Mouse (Mus musculus): ENCODE data around the gene Emsy. TPM values are rescaled to one million over a fixed set of nuclear protein-coding genes. Genes with fewer than 3 reads are reported as not detected.

The Emsy gene
- polyA plus RNA-seq, 1 experiment: 15.0 TPM

GRCm38 (mm10) chr7:98698041-98698440, 41.5 kb upstream of the Emsy start:
- no peaks in the 10 kb centered on the region for H3K36me3 ChIP-seq (ENCODE audit: control insufficient read depth, insufficient read depth, low read length)
- H3K27me3 ChIP-seq (ENCODE audit: control insufficient read depth, insufficient read depth, low read length): no peaks in the 10 kb centered on the region
- peaks cover 3% of the 10 kb centered on the region; the same call in 1 of the 2 replicates for H3K4me1 ChIP-seq (ENCODE audit: control insufficient read depth, insufficient read depth, insufficient read length, low read length)
- TF ChIP-seq CTCF (IDR thresholded peaks at IDR 0.05; ENCODE audit: extremely low read depth, insufficient read length, insufficient replicate concordance, low read depth, low read length): no peak
- no peak for TF ChIP-seq POLR2A (IDR thresholded peaks at IDR 0.05; ENCODE audit: low read depth, low read length)
- 72% methylated on average over 5 of the region's 5 CpGs for WGBS
- no peak overlapping the region for H3K4me3 ChIP-seq (ENCODE audit: low read depth, low read length)
- no peak overlapping the region for H3K27ac ChIP-seq (ENCODE audit: insufficient read depth, low read depth, low read length)

- H3K4me1 ChIP-seq (ENCODE audit: control insufficient read depth, insufficient read depth, insufficient read length, low read length): peaks cover 6% of the 10 kb centered on the region; the same call in 1 of the 2 replicates
- H3K27ac ChIP-seq (ENCODE audit: insufficient read depth, low read depth, low read length): no peak overlapping the region
- 22% methylated on average over 2 of the region's 2 CpGs for WGBS
- H3K27me3 ChIP-seq (ENCODE audit: control insufficient read depth, insufficient read depth, low read length): no peaks in the 10 kb centered on the region
- TF ChIP-seq CTCF (IDR thresholded peaks at IDR 0.05; ENCODE audit: extremely low read depth, insufficient read length, insufficient replicate concordance, low read depth, low read length): peak; percentile 56; the same call in 1 of the 2 replicates
- no peak for TF ChIP-seq POLR2A (IDR thresholded peaks at IDR 0.05; ENCODE audit: low read depth, low read length)
- no peak overlapping the region for H3K4me3 ChIP-seq (ENCODE audit: low read depth, low read length)
- H3K36me3 ChIP-seq (ENCODE audit: control insufficient read depth, insufficient read depth, low read length): no peaks in the 10 kb centered on the region
These were observed 40.9 kb upstream of the Emsy start for GRCm38 (mm10) chr7:98697496-98697895.

- Histone ChIP-seq H3K4me1 (ENCODE audit: control insufficient read depth, insufficient read depth, insufficient read length, low read length) (peaks cover 6% of the 10 kb centered on the region; the same call in 1 of the 2 replicates), H3K27ac (ENCODE audit: insufficient read depth, low read depth, low read length) (no peak overlapping the region), H3K27me3 (ENCODE audit: control insufficient read depth, insufficient read depth, low read length) (no peaks in the 10 kb centered on the region), H3K36me3 (ENCODE audit: control insufficient read depth, insufficient read depth, low read length) (no peaks in the 10 kb centered on the region), H3K4me3 (ENCODE audit: low read depth, low read length) (no peak overlapping the region)
- no peak for TF ChIP-seq POLR2A (IDR thresholded peaks at IDR 0.05; ENCODE audit: low read depth, low read length)
- TF ChIP-seq CTCF (IDR thresholded peaks at IDR 0.05; ENCODE audit: extremely low read depth, insufficient read length, insufficient replicate concordance, low read depth, low read length): no peak
- WGBS: 78% methylated on average over 5 of the region's 5 CpGs
These were observed 37.5 kb upstream of the Emsy start for GRCm38 (mm10) chr7:98694046-98694445.

GRCm38 (mm10) chr7:98692761-98693546, 36.4 kb upstream of the Emsy start:
- Histone ChIP-seq H3K27ac (ENCODE audit: insufficient read depth, low read depth, low read length) (peak overlapping the region; percentile 90), H3K4me3 (ENCODE audit: low read depth, low read length) (peak overlapping the region; percentile 50), H3K4me1 (ENCODE audit: control insufficient read depth, insufficient read depth, insufficient read length, low read length) (peaks cover 6% of the 10 kb centered on the region; the same call in 1 of the 2 replicates), H3K36me3 (ENCODE audit: control insufficient read depth, insufficient read depth, low read length) (no peaks in the 10 kb centered on the region), H3K27me3 (ENCODE audit: control insufficient read depth, insufficient read depth, low read length) (no peaks in the 10 kb centered on the region)
- WGBS: 20% methylated on average over 24 of the region's 24 CpGs
- TF ChIP-seq POLR2A (IDR thresholded peaks at IDR 0.05; ENCODE audit: low read depth, low read length) (no peak), CTCF (IDR thresholded peaks at IDR 0.05; ENCODE audit: extremely low read depth, insufficient read length, insufficient replicate concordance, low read depth, low read length) (no peak)

GRCm38 (mm10) chr7:98690831-98691230, 34.2 kb upstream of the Emsy start:
- no peaks in the 10 kb centered on the region for H3K27me3 ChIP-seq (ENCODE audit: control insufficient read depth, insufficient read depth, low read length)
- peaks cover 6% of the 10 kb centered on the region; the same call in 1 of the 2 replicates for H3K4me1 ChIP-seq (ENCODE audit: control insufficient read depth, insufficient read depth, insufficient read length, low read length)
- TF ChIP-seq POLR2A (IDR thresholded peaks at IDR 0.05; ENCODE audit: low read depth, low read length) (no peak), CTCF (IDR thresholded peaks at IDR 0.05; ENCODE audit: extremely low read depth, insufficient read length, insufficient replicate concordance, low read depth, low read length) (no peak)
- no peak overlapping the region for H3K4me3 ChIP-seq (ENCODE audit: low read depth, low read length)
- peak overlapping the region; percentile 59 for H3K27ac ChIP-seq (ENCODE audit: insufficient read depth, low read depth, low read length)
- 17% methylated on average over 3 of the region's 3 CpGs for WGBS
- H3K36me3 ChIP-seq (ENCODE audit: control insufficient read depth, insufficient read depth, low read length): no peaks in the 10 kb centered on the region

- 89% methylated on average over 1 of the region's 1 CpGs for WGBS
- Histone ChIP-seq H3K27me3 (ENCODE audit: control insufficient read depth, insufficient read depth, low read length) (no peaks in the 10 kb centered on the region), H3K4me3 (ENCODE audit: low read depth, low read length) (no peak overlapping the region), H3K36me3 (ENCODE audit: control insufficient read depth, insufficient read depth, low read length) (no peaks in the 10 kb centered on the region), H3K27ac (ENCODE audit: insufficient read depth, low read depth, low read length) (no peak overlapping the region), H3K4me1 (ENCODE audit: control insufficient read depth, insufficient read depth, insufficient read length, low read length) (peaks cover 6% of the 10 kb centered on the region; the same call in 1 of the 2 replicates)
- TF ChIP-seq CTCF (IDR thresholded peaks at IDR 0.05; ENCODE audit: extremely low read depth, insufficient read length, insufficient replicate concordance, low read depth, low read length) (no peak), POLR2A (IDR thresholded peaks at IDR 0.05; ENCODE audit: low read depth, low read length) (no peak)
These were observed 33.5 kb upstream of the Emsy start for GRCm38 (mm10) chr7:98690126-98690525.

- 39% methylated on average over 13 of the region's 13 CpGs for WGBS
- Histone ChIP-seq H3K4me3 (ENCODE audit: low read depth, low read length) (no peak overlapping the region), H3K27ac (ENCODE audit: insufficient read depth, low read depth, low read length) (no peak overlapping the region), H3K4me1 (ENCODE audit: control insufficient read depth, insufficient read depth, insufficient read length, low read length) (peaks cover 1% of the 10 kb centered on the region; the same call in 1 of the 2 replicates), H3K27me3 (ENCODE audit: control insufficient read depth, insufficient read depth, low read length) (no peaks in the 10 kb centered on the region), H3K36me3 (ENCODE audit: control insufficient read depth, insufficient read depth, low read length) (no peaks in the 10 kb centered on the region)
- TF ChIP-seq CTCF (IDR thresholded peaks at IDR 0.05; ENCODE audit: extremely low read depth, insufficient read length, insufficient replicate concordance, low read depth, low read length) (0 out of 2 replicates have a peak, but pooled peaks have one; percentile 17), POLR2A (IDR thresholded peaks at IDR 0.05; ENCODE audit: low read depth, low read length) (no peak)
These were observed 29.3 kb upstream of the Emsy start for GRCm38 (mm10) chr7:98685895-98686294.
